Mouse (Mus musculus): ENCODE data around the gene Pex6. TPM values are rescaled to one million over a fixed set of nuclear protein-coding genes. Genes with fewer than 3 reads are reported as not detected.

Pex6 gene
- polyA plus RNA-seq, 1 experiment from 2014 or later: 10.4 TPM

DNA sequence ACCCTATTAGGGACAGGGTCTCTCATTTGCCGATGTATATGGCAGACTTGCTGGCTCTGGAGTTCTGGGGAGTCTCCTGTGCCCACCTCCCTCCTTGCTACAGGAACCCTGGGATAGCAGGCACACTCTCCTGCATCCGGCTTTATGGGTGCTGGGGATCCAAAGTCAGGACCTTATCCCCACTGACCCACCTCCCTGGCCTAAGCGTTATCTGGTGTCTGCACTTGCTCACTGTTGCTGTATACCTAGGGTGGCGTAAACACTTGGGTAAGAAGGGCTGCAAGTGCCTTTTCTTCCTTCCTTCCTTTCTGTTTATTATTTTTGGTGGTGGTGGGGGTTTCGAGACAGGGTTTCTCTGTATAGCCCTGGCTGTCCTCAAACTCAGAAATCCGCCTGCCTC is 30.0 kb downstream of the Pex6 start:
- TF ChIP-seq CTCF (IDR thresholded peaks at IDR 0.05; ENCODE audit: low read depth): no peak
- 89% methylated on average over 6 of the region's 6 CpGs for WGBS
- ATAC-seq: no peak
- Histone ChIP-seq H3K4me1 (replicated peaks; ENCODE audit: control insufficient read depth, insufficient read depth, low read length) (no peaks in the 10 kb centered on the region), H3K36me3 (ENCODE audit: control insufficient read depth, insufficient read depth) (peaks cover 36% of the 10 kb centered on the region), H3K4me3 (ENCODE audit: low read depth, low read length) (no peak overlapping the region), H3K9ac (ENCODE audit: low read depth, low read length) (no peak overlapping the region), H3K27me3 (replicated peaks; ENCODE audit: control insufficient read depth, insufficient read depth, low read length) (no peaks in the 10 kb centered on the region), H3K4me2 (replicated peaks; ENCODE audit: low read depth) (no peak overlapping the region), H3K27ac (ENCODE audit: low read depth, low read length) (no peak overlapping the region), H3K9me3 (ENCODE audit: control insufficient read depth) (no peaks in the 10 kb centered on the region)

- no peak for ATAC-seq
- no peaks in the 10 kb centered on the region for H3K4me1 ChIP-seq (replicated peaks; ENCODE audit: control insufficient read depth, insufficient read depth, low read length)
- H3K36me3 ChIP-seq (ENCODE audit: control insufficient read depth, insufficient read depth): peaks cover 44% of the 10 kb centered on the region
- H3K27me3 ChIP-seq (replicated peaks; ENCODE audit: control insufficient read depth, insufficient read depth, low read length): no peaks in the 10 kb centered on the region
- WGBS: 90% methylated on average over 9 of the region's 9 CpGs
- no peak for TF ChIP-seq CTCF (IDR thresholded peaks at IDR 0.05; ENCODE audit: low read depth)
- no peaks in the 10 kb centered on the region for H3K9me3 ChIP-seq (ENCODE audit: control insufficient read depth)
- H3K9ac ChIP-seq (ENCODE audit: low read depth, low read length): no peak overlapping the region
- H3K27ac ChIP-seq (ENCODE audit: low read depth, low read length): no peak overlapping the region
- no peak overlapping the region for H3K4me3 ChIP-seq (ENCODE audit: low read depth, low read length)
- no peak overlapping the region for H3K4me2 ChIP-seq (replicated peaks; ENCODE audit: low read depth)
Measured at GRCm38 (mm10) chr17:46742986-46743385, 31.7 kb downstream of the Pex6 start.

DNA sequence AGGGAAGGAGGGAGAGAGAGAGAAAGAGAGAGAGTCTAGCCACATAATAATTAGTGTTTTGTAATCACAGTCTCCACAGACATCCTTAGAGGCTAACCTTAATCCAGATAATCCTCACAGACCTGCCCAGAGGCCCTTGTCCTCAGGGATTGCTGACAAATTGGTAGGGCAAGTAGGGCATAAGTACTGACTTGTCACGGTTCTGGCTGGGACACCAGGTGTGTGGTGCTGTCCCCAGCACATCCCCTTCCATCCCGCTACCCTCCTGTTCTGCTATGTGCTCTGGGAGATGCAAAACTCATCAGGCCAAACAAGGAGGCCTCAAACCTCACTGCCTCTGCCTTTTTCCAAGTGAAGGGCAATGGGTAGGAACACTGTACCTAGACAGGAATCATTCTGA is 34.2 kb downstream of the Pex6 start:
- no peak for TF ChIP-seq CTCF (IDR thresholded peaks at IDR 0.05; ENCODE audit: low read depth)
- 89% methylated on average over 2 of the region's 2 CpGs for WGBS
- Histone ChIP-seq H3K27ac (ENCODE audit: low read depth, low read length) (no peak overlapping the region), H3K4me2 (replicated peaks; ENCODE audit: low read depth) (no peak overlapping the region), H3K27me3 (replicated peaks; ENCODE audit: control insufficient read depth, insufficient read depth, low read length) (no peaks in the 10 kb centered on the region), H3K4me3 (ENCODE audit: low read depth, low read length) (no peak overlapping the region), H3K9ac (ENCODE audit: low read depth, low read length) (no peak overlapping the region), H3K9me3 (ENCODE audit: control insufficient read depth) (no peaks in the 10 kb centered on the region), H3K4me1 (replicated peaks; ENCODE audit: control insufficient read depth, insufficient read depth, low read length) (no peaks in the 10 kb centered on the region), H3K36me3 (ENCODE audit: control insufficient read depth, insufficient read depth) (peaks cover 44% of the 10 kb centered on the region)
- no peak for ATAC-seq

- TF ChIP-seq CTCF (IDR thresholded peaks at IDR 0.05; ENCODE audit: low read depth): no peak
- Histone ChIP-seq H3K9ac (ENCODE audit: low read depth, low read length) (no peak overlapping the region), H3K4me2 (replicated peaks; ENCODE audit: low read depth) (no peak overlapping the region), H3K27me3 (replicated peaks; ENCODE audit: control insufficient read depth, insufficient read depth, low read length) (no peaks in the 10 kb centered on the region), H3K9me3 (ENCODE audit: control insufficient read depth) (no peaks in the 10 kb centered on the region), H3K27ac (ENCODE audit: low read depth, low read length) (no peak overlapping the region), H3K4me3 (ENCODE audit: low read depth, low read length) (no peak overlapping the region), H3K4me1 (replicated peaks; ENCODE audit: control insufficient read depth, insufficient read depth, low read length) (no peaks in the 10 kb centered on the region; the same call in 1 of the 2 replicates), H3K36me3 (ENCODE audit: control insufficient read depth, insufficient read depth) (peaks cover 37% of the 10 kb centered on the region)
- ATAC-seq: no peak
- 79% methylated on average over 8 of the region's 8 CpGs for WGBS
Measured at GRCm38 (mm10) chr17:46747234-46747633, 36.0 kb downstream of the Pex6 start.

DNA sequence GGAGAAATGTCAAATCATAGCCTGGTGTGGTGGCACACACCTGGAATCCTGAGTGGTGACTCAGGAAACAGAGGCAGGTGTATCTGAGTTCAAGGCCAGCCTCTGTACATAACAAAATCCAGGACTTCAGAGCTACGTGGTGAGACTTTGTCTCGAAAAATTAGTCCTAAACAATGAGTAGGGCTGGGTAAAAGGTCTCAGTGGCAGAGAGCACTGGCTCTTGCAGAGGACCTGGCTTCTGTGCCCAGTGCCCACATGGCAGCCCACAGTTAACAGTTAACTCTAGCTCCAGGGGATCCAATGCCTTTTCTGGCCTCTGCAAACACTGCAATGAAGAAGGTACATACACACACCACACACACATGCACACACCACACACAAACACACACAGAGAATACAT is 36.5 kb downstream of the Pex6 start:
- H3K4me1 ChIP-seq (replicated peaks; ENCODE audit: control insufficient read depth, insufficient read depth, low read length): no peaks in the 10 kb centered on the region; the same call in 1 of the 2 replicates
- H3K9me3 ChIP-seq (ENCODE audit: control insufficient read depth): no peaks in the 10 kb centered on the region
- H3K4me2 ChIP-seq (replicated peaks; ENCODE audit: low read depth): no peak overlapping the region
- ATAC-seq: no peak
- H3K27me3 ChIP-seq (replicated peaks; ENCODE audit: control insufficient read depth, insufficient read depth, low read length): no peaks in the 10 kb centered on the region
- no peak overlapping the region for H3K27ac ChIP-seq (ENCODE audit: low read depth, low read length)
- TF ChIP-seq CTCF (IDR thresholded peaks at IDR 0.05; ENCODE audit: low read depth): no peak
- no peak overlapping the region for H3K4me3 ChIP-seq (ENCODE audit: low read depth, low read length)
- peaks cover 37% of the 10 kb centered on the region for H3K36me3 ChIP-seq (ENCODE audit: control insufficient read depth, insufficient read depth)
- WGBS: 83% methylated on average over 2 of the region's 2 CpGs
- H3K9ac ChIP-seq (ENCODE audit: low read depth, low read length): no peak overlapping the region

- H3K4me1 ChIP-seq (replicated peaks; ENCODE audit: control insufficient read depth, insufficient read depth, low read length): no peaks in the 10 kb centered on the region; the same call in 1 of the 2 replicates
- 75% methylated on average over 5 of the region's 5 CpGs for WGBS
- no peak overlapping the region for H3K27ac ChIP-seq (ENCODE audit: low read depth, low read length)
- no peak overlapping the region for H3K4me3 ChIP-seq (ENCODE audit: low read depth, low read length)
- no peak for TF ChIP-seq CTCF (IDR thresholded peaks at IDR 0.05; ENCODE audit: low read depth)
- no peaks in the 10 kb centered on the region for H3K27me3 ChIP-seq (replicated peaks; ENCODE audit: control insufficient read depth, insufficient read depth, low read length)
- no peaks in the 10 kb centered on the region for H3K9me3 ChIP-seq (ENCODE audit: control insufficient read depth)
- no peak for ATAC-seq
- peaks cover 23% of the 10 kb centered on the region; the same call in 1 of the 2 replicates for H3K36me3 ChIP-seq (ENCODE audit: control insufficient read depth, insufficient read depth)
- no peak overlapping the region for H3K9ac ChIP-seq (ENCODE audit: low read depth, low read length)
- no peak overlapping the region for H3K4me2 ChIP-seq (replicated peaks; ENCODE audit: low read depth)
Measured at GRCm38 (mm10) chr17:46749282-46749681, 38.0 kb downstream of the Pex6 start.

GRCm38 (mm10) chr17:46750580-46750979 is 39.3 kb downstream of the Pex6 start:
- no peak overlapping the region for H3K4me3 ChIP-seq (ENCODE audit: low read depth, low read length)
- H3K4me1 ChIP-seq (replicated peaks; ENCODE audit: control insufficient read depth, insufficient read depth, low read length): no peaks in the 10 kb centered on the region; the same call in 1 of the 2 replicates
- H3K27me3 ChIP-seq (replicated peaks; ENCODE audit: control insufficient read depth, insufficient read depth, low read length): no peaks in the 10 kb centered on the region
- H3K9ac ChIP-seq (ENCODE audit: low read depth, low read length): no peak overlapping the region
- no peak for ATAC-seq
- TF ChIP-seq CTCF (IDR thresholded peaks at IDR 0.05; ENCODE audit: low read depth): no peak
- no peak overlapping the region for H3K4me2 ChIP-seq (replicated peaks; ENCODE audit: low read depth)
- H3K9me3 ChIP-seq (ENCODE audit: control insufficient read depth): no peaks in the 10 kb centered on the region
- WGBS: 87% methylated on average over 4 of the region's 4 CpGs
- peaks cover 13% of the 10 kb centered on the region; the same call in 1 of the 2 replicates for H3K36me3 ChIP-seq (ENCODE audit: control insufficient read depth, insufficient read depth)
- no peak overlapping the region for H3K27ac ChIP-seq (ENCODE audit: low read depth, low read length)

All from intestine, postnatal 0 days (tissue).